Mouse (Mus musculus): ENCODE data around the gene Uck2.

DNA sequence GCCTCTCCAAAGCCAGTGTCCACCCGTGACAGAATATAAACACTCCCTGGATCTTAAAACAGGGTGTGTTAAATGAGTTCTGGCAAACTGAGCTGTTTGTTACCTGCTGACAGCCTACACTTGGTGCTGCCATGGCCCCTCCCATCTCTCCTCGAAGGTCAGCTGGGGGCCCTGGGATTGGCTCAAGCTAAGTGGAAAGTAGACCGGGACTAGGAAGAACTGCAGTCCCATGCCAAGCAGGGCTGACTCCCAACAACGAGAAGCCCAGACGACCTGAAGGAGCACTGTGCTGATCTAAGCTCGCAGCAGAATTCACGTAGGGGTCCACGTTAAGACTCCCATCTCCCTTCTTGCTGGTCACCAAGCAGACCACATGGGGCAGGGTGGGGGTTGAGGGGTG is 48.3 kb downstream of the Uck2 start:
- no peak for TF ChIP-seq CTCF (IDR thresholded peaks at IDR 0.05; ENCODE audit: extremely low read depth, insufficient read depth, low read length)
- no peak for TF ChIP-seq POLR2A (IDR thresholded peaks at IDR 0.05; ENCODE audit: extremely low read depth, insufficient read depth, low read length)
